In the genomic region with DNA sequence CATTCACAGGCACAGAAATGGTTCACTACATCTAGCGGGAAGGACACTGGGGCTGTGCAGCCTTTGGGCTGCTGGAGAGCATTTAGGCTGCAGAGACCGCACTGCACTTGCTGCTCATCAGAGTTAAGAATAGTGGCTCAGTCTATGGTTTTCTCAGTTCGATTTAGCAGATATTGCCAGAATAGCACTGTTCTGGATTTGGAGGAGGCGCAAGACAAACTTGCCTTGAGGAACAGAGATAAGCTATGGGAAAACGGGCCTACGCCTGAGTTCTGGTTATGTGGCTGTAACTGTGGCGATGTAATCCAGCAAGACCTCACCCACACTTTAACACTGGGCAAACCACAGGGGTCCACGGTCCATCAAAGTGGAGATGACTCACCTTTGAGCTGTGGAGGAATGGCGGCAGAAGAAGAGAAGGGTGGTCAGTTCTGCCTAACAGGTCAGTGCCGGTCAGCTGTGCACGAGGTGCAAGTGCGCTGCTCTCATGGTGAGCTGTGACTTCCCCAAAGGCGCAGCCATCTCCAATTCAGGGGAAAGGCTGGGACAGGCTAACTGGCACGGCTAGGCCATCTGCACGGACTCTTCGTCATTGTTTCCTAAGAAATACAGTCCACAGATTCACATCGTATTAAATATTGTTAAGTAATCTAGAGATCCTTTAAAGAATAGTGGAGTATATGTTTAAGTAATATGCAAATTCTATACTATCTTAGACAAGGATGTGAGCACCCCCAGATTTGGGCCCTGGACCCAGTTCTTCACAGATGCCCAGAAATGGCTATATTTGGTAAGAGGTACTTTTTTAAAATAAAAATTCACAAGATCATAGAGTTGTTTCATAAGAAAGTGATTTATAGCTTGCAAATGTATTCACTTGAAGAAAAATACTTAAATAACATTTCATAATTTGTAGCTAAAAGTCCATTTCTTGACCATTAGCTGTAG, we compare ENCODE assay signal across 26 mouse cellular contexts.
DNase-seq lines count a peak whose midpoint lies in the region; ATAC-seq and TF ChIP-seq lines count a peak whose summit lies in the region.
"Had no signal": no experiment of that assay in that cellular context is flagged by ENCODE, and none has a peak within 500 bp of the region (broad histone marks: within the 10 kb centered on the region; RNA-seq: fewer than 3 reads in every experiment).

No protein-coding gene starts in this region.

- no peaks in the 10 kb centered on the region for H3K36me3 ChIP-seq in E14TG2a.4 (ENCODE audit: insufficient read depth, low read length)
- H3K36me3 ChIP-seq: forebrain, embryonic 10.5 days; G1E; heart, embryonic 12.5 days; hindbrain, embryonic 10.5 days; kidney, embryonic 15.5 days; limb, embryonic 13.5 days; liver, embryonic 12.5 days; midbrain, embryonic 13.5 days had no signal

- DNase-seq in frontal cortex, postnatal 10 days (ENCODE audit: low spot score in 2 of 2): no peak
- DNase-seq in left cerebral cortex, postnatal 25 days (ENCODE audit: low spot score in 2 of 2): peak; percentile 31 to 71
- no peak for DNase-seq in left cerebral cortex, postnatal 4 days
- DNase-seq in kidney, adult 11 months: no peak
- DNase-seq: adrenal gland, postnatal 36 days; cerebellum, adult 11-12 months; gastrocnemius, adult 2 months; heart, postnatal 10 days; kidney, postnatal 36 days; lung, adult 18-20 months; lung, postnatal 10 days had no signal

- H3K4me3 ChIP-seq in E14TG2a.4 (replicated peaks; ENCODE audit: low read length): peak overlapping the region; percentile 2; the same call in 1 of the 2 replicates
- no peak overlapping the region for H3K4me3 ChIP-seq in olfactory bulb, adult 2 months (ENCODE audit: insufficient read depth, low read depth, low read length)
- H3K4me3 ChIP-seq: forebrain, embryonic 10.5 days; gastrocnemius, adult 2 months; heart, embryonic 12.5 days; hindbrain, embryonic 10.5 days; kidney, embryonic 15.5 days; limb, embryonic 13.5 days; liver, embryonic 12.5 days; midbrain, embryonic 13.5 days had no signal

- WGBS in olfactory bulb, adult 2 months: 79% methylated on average over 17 of the region's 17 CpGs

- no peak for TF ChIP-seq POLR2A in olfactory bulb, adult 2 months (IDR thresholded peaks at IDR 0.05; ENCODE audit: insufficient read depth, low read depth, low read length)

- intact Hi-C loops in left cerebral cortex, postnatal 25 days (cut with DNase I): loop anchor here (2.0 to 5.0 kb wide), 7 partner anchors 106 to 296 kb away; a partner anchor contains a TSS
- intact Hi-C loops in left cerebral cortex, postnatal 4 days (cut with DNase I): loop anchor here (10.0 kb wide), 3 partner anchors 122 to 298 kb away; a partner anchor contains a TSS

- no peak for TF ChIP-seq CTCF in E14TG2a.4 (conservative IDR thresholded peaks at IDR 0.05; ENCODE audit: low read length)
- TF ChIP-seq CTCF in olfactory bulb, adult 2 months (IDR thresholded peaks at IDR 0.05; ENCODE audit: insufficient read depth, low read depth, low read length): no peak

- H3K4me1 ChIP-seq in E14TG2a.4 (replicated peaks; ENCODE audit: low read depth, low read length): peaks cover 17% of the 10 kb centered on the region
- peaks cover 10% of the 10 kb centered on the region for H3K4me1 ChIP-seq in olfactory bulb, adult 2 months (ENCODE audit: control insufficient read depth, insufficient read depth, low read length)
- H3K4me1 ChIP-seq: forebrain, embryonic 10.5 days; heart, embryonic 12.5 days; hindbrain, embryonic 10.5 days; kidney, embryonic 15.5 days; liver, embryonic 12.5 days; midbrain, embryonic 13.5 days had no signal

- peak; percentile 71 for ATAC-seq in frontal cortex, adult (ENCODE audit: low TSS enrichment)
- ATAC-seq: hindbrain, embryonic 16.5 days; intestine, embryonic 16.5 days; liver, embryonic 12.5 days; midbrain, embryonic 13.5 days; Patski had no signal

- H3K27ac ChIP-seq in olfactory bulb, adult 2 months (ENCODE audit: insufficient read depth, low read depth, low read length): peak overlapping the region; percentile 57
- H3K27ac ChIP-seq: forebrain, embryonic 10.5 days; gastrocnemius, adult 2 months; hindbrain, embryonic 10.5 days; kidney, embryonic 15.5 days; limb, embryonic 13.5 days; liver, embryonic 12.5 days; midbrain, embryonic 13.5 days; stomach, postnatal 0 days had no signal

- H3K27me3 ChIP-seq in E14TG2a.4 (ENCODE audit: insufficient read depth, low read length): no peaks in the 10 kb centered on the region
- H3K27me3 ChIP-seq: heart, embryonic 12.5 days; kidney, embryonic 15.5 days; limb, embryonic 13.5 days; liver, embryonic 12.5 days; midbrain, embryonic 13.5 days; Patski had no signal

- H3K9me3 ChIP-seq in E14TG2a.4 (ENCODE audit: low read length): no peaks in the 10 kb centered on the region
- H3K9me3 ChIP-seq: forebrain, embryonic 10.5 days; G1E; heart, embryonic 12.5 days; hindbrain, embryonic 10.5 days; kidney, embryonic 15.5 days; limb, embryonic 13.5 days; liver, embryonic 12.5 days; midbrain, embryonic 13.5 days had no signal

Comparison
In these comparisons a context has a peak if more than half of its experiments do, and no peak if none do; other contexts are left out.
1. DNase-seq: peak in left cerebral cortex, postnatal 25 days (2 of 2); none in frontal cortex, postnatal 10 days (0 of 2), left cerebral cortex, postnatal 4 days (single experiment) and kidney, adult 11 months (single experiment).